Mouse (Mus musculus) forebrain, embryonic 10.5 days (tissue): ENCODE measurements around the gene Tango2. TPM values are rescaled to one million over a fixed set of nuclear protein-coding genes. Genes with fewer than 3 reads are reported as not detected.

Source experiments
- DNase-seq: peaks from one replicate; pipeline ENCODE4 v3.0.0-alpha.2; 2017; ENCODE audit warnings: low spot score; ENCODE audit errors: extremely low spot score
- H3K27ac ChIP-seq: fragments of 300-500 bp; sonication (generic); 2 replicates; pipeline ENCODE4 v1.5.1; 2016; ENCODE audit warnings: mild to moderate bottlenecking
- H3K27me3 ChIP-seq: fragments of 300-500 bp; sonication (generic); 2 replicates; pipeline ENCODE4 v1.6.1; 2016; ENCODE audit warnings: mild to moderate bottlenecking; ENCODE audit not compliant: poor library complexity, severe bottlenecking
- H3K36me3 ChIP-seq: fragments of 300-500 bp; sonication (generic); replicated peaks from 2 replicates; pipeline ENCODE4 v1.6.1; 2016; ENCODE audit warnings: mild to moderate bottlenecking, moderate library complexity
- H3K4me1 ChIP-seq: fragments of 300-500 bp; sonication (generic); 2 replicates; pipeline ENCODE4 v1.6.1; 2016
- H3K4me3 ChIP-seq: fragments of 300-500 bp; sonication (generic); 2 replicates; pipeline ENCODE4 v1.5.1; 2016; ENCODE audit warnings: mild to moderate bottlenecking, moderate library complexity
- H3K9me3 ChIP-seq: fragments of 300-500 bp; sonication (generic); 2 replicates; pipeline ENCODE4 v1.6.1; 2016; ENCODE audit warnings: mild to moderate bottlenecking, moderate library complexity
- WGBS: fragments of 180-500 bp; shearing (Covaris S2); methylation state at CpG from one replicate; pipeline ENCODE4 v1.1.7; 2016; 5-methylcytosine and 5-hydroxymethylcytosine counted together
- polyA plus RNA-seq: library from polyadenylated mRNA; unstranded; fragments of >200 nt; fragmentation: Nextera tagmentation; extraction: Ambion mirVana; gene quantifications from 2 replicates; pipeline ENCODE4 v1.2.1, GENCODE M21; 2016

Gene Tango2
- polyA plus RNA-seq, 1 experiment from 2014 or later = 35.7 TPM

- Histone ChIP-seq H3K4me1 (peaks cover 81% of the 10 kb centered on the region), H3K27me3 (no peaks in the 10 kb centered on the region), H3K4me3 (no peak overlapping the region), H3K36me3 (no peaks in the 10 kb centered on the region), H3K9me3 (no peaks in the 10 kb centered on the region), H3K27ac (peak overlapping the region; percentile 91)
- no peak for DNase-seq
- WGBS = 70% methylated on average over 8 of the region's 8 CpGs
Measured at GRCm38 (mm10) chr16:18379338-18380001, 31.6 kb upstream of the Tango2 start.

GRCm38 (mm10) chr16:18378489-18378888 lies 30.6 kb upstream of the Tango2 start:
- H3K4me1 ChIP-seq = peaks cover 74% of the 10 kb centered on the region
- H3K4me3 ChIP-seq = no peak overlapping the region
- no peaks in the 10 kb centered on the region for H3K36me3 ChIP-seq
- 45% methylated on average over 1 of the region's 1 CpGs for WGBS
- H3K27ac ChIP-seq = peak overlapping the region; percentile 91
- DNase-seq = no peak
- H3K27me3 ChIP-seq = no peaks in the 10 kb centered on the region
- H3K9me3 ChIP-seq = no peaks in the 10 kb centered on the region

- Histone ChIP-seq H3K27ac (peak overlapping the region; percentile 83), H3K9me3 (no peaks in the 10 kb centered on the region), H3K27me3 (no peaks in the 10 kb centered on the region), H3K4me1 (peaks cover 61% of the 10 kb centered on the region), H3K36me3 (no peaks in the 10 kb centered on the region; the same call in 1 of the 2 replicates), H3K4me3 (no peak overlapping the region)
- no peak for DNase-seq
- WGBS = 31% methylated on average over 3 of the region's 3 CpGs
Measured at GRCm38 (mm10) chr16:18377203-18377602, 29.3 kb upstream of the Tango2 start.

GRCm38 (mm10) chr16:18376297-18376954 lies 28.5 kb upstream of the Tango2 start:
- 87% methylated on average over 6 of the region's 7 CpGs for whole genome bisulfite sequencing
- Histone ChIP-seq H3K27me3 (no peaks in the 10 kb centered on the region), H3K4me3 (no peak overlapping the region), H3K4me1 (peaks cover 53% of the 10 kb centered on the region), H3K9me3 (no peaks in the 10 kb centered on the region), H3K36me3 (no peaks in the 10 kb centered on the region; the same call in 1 of the 2 replicates), H3K27ac (peak overlapping the region; percentile 83)
- no peak for DNase-seq

DNA sequence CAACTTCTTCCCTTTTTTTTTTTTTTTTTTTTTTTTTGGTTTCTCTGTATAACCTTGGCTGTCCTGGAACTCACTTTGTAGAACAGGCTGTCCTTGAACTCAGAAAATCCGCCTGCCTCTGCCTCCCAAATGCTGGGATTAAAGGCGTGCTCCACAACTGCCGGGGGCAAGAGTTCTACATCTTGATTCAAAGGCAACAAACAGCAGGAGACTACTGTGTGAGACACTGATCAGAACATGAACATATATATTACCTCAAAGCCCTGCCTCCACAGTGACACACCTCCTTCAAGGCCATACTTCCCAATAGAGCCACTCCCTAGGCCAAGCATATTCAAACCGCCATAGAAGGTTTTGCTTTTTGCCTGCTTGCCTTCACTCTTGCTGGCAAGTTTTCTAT lies 25.7 kb upstream of the Tango2 start:
- Histone ChIP-seq H3K27me3 (no peaks in the 10 kb centered on the region), H3K4me1 (peaks cover 25% of the 10 kb centered on the region), H3K36me3 (no peaks in the 10 kb centered on the region; the same call in 1 of the 2 replicates), H3K27ac (no peak overlapping the region), H3K9me3 (no peaks in the 10 kb centered on the region), H3K4me3 (no peak overlapping the region)
- WGBS = 94% methylated on average over 4 of the region's 4 CpGs
- DNase-seq = no peak

GRCm38 (mm10) chr16:18370197-18370596 lies 22.3 kb upstream of the Tango2 start:
- 98% methylated on average over 3 of the region's 3 CpGs for WGBS
- Histone ChIP-seq H3K27me3 (no peaks in the 10 kb centered on the region), H3K27ac (no peak overlapping the region), H3K4me1 (0 out of 2 replicates have a peak, but pooled peaks cover 6% of the 10 kb centered on the region), H3K36me3 (peaks cover 4% of the 10 kb centered on the region; the same call in 1 of the 2 replicates), H3K4me3 (no peak overlapping the region), H3K9me3 (no peaks in the 10 kb centered on the region)
- DNase-seq = no peak

- H3K9me3 ChIP-seq = no peaks in the 10 kb centered on the region; the same call in 1 of the 2 replicates
- H3K36me3 ChIP-seq = peaks cover 20% of the 10 kb centered on the region
- H3K27me3 ChIP-seq = no peaks in the 10 kb centered on the region
- 76% methylated on average over 4 of the region's 4 CpGs for WGBS
- H3K4me1 ChIP-seq = no peaks in the 10 kb centered on the region
- no peak for DNase-seq
- H3K4me3 ChIP-seq = no peak overlapping the region
- H3K27ac ChIP-seq = no peak overlapping the region
Measured at GRCm38 (mm10) chr16:18366849-18367248, 18.9 kb upstream of the Tango2 start.

DNA sequence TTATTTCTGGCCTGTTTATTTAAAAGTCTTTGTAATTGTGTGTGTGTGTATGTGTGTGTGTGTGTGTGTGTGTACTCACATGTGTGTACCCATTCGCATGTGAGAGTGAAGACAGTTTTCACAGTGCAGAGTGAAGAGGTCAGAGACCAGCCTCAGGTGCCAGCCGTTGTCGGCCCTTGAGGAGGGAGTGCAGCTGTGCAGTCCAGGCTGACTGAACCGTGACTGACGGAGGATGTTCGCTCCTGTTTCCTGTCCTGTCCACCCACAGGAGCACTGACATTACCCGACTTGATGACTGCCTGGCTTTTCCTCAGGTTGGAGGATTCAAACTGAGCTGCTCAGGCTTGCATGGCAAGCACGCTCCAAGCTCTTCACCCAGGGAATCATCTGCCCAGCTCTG lies 15.0 kb upstream of the Tango2 start:
- Histone ChIP-seq H3K36me3 (peaks cover 24% of the 10 kb centered on the region), H3K4me3 (no peak overlapping the region), H3K27me3 (no peaks in the 10 kb centered on the region), H3K27ac (no peak overlapping the region), H3K4me1 (peaks cover 13% of the 10 kb centered on the region), H3K9me3 (no peaks in the 10 kb centered on the region; the same call in 1 of the 2 replicates)
- 80% methylated on average over 8 of the region's 8 CpGs for WGBS
- no peak for DNase-seq

GRCm38 (mm10) chr16:18360151-18360805 lies 12.4 kb upstream of the Tango2 start:
- Histone ChIP-seq H3K27me3 (no peaks in the 10 kb centered on the region), H3K36me3 (peaks cover 22% of the 10 kb centered on the region), H3K4me3 (no peak overlapping the region), H3K4me1 (peaks cover 13% of the 10 kb centered on the region), H3K9me3 (no peaks in the 10 kb centered on the region; the same call in 1 of the 2 replicates), H3K27ac (peak overlapping the region; percentile 68)
- WGBS = 77% methylated on average over 6 of the region's 6 CpGs
- DNase-seq = no peak

- no peaks in the 10 kb centered on the region; the same call in 1 of the 2 replicates for H3K9me3 ChIP-seq
- no peak overlapping the region for H3K4me3 ChIP-seq
- WGBS = 91% methylated on average over 6 of the region's 6 CpGs
- peaks cover 19% of the 10 kb centered on the region for H3K4me1 ChIP-seq
- DNase-seq = no peak
- H3K27me3 ChIP-seq = no peaks in the 10 kb centered on the region
- H3K27ac ChIP-seq = no peak overlapping the region
- H3K36me3 ChIP-seq = peaks cover 8% of the 10 kb centered on the region
Measured at GRCm38 (mm10) chr16:18357977-18358376, 10.1 kb upstream of the Tango2 start.

DNA sequence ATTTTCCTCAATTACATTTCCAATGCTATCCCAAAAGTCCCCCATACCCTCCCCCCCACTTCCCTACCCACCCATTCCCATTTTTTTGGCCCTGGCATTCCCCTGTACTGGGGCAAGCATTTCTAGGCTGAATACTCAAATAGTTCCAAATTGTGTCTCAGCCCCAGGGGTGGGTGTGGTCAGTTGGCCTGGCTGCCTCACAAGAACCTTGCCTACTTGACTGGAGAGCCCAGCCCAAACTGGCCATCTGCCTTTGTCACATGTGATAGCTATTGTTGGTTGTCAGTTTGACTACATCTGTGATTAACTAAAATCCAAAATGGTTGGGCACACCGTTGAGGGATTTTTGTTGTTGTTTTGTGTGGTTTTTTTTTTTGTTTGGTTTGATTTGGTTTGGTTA lies 9.1 kb upstream of the Tango2 start:
- H3K27ac ChIP-seq = no peak overlapping the region
- no peaks in the 10 kb centered on the region for H3K27me3 ChIP-seq
- peaks cover 22% of the 10 kb centered on the region for H3K4me1 ChIP-seq
- no peaks in the 10 kb centered on the region for H3K9me3 ChIP-seq
- H3K4me3 ChIP-seq = no peak overlapping the region
- peaks cover 9% of the 10 kb centered on the region; the same call in 1 of the 2 replicates for H3K36me3 ChIP-seq
- DNase-seq = no peak
- WGBS = 90% methylated on average over 1 of the region's 1 CpGs

GRCm38 (mm10) chr16:18353106-18353505 lies 5.2 kb upstream of the Tango2 start:
- no peak overlapping the region for H3K4me3 ChIP-seq
- WGBS = 81% methylated on average over 1 of the region's 1 CpGs
- peaks cover 10% of the 10 kb centered on the region; the same call in 1 of the 2 replicates for H3K36me3 ChIP-seq
- peaks cover 34% of the 10 kb centered on the region for H3K4me1 ChIP-seq
- peaks cover 31% of the 10 kb centered on the region for H3K27me3 ChIP-seq
- no peak for DNase-seq
- H3K27ac ChIP-seq = no peak overlapping the region
- H3K9me3 ChIP-seq = no peaks in the 10 kb centered on the region
